Comparison of ENCODE assay signal across 12 mouse cellular contexts in the genomic region with DNA sequence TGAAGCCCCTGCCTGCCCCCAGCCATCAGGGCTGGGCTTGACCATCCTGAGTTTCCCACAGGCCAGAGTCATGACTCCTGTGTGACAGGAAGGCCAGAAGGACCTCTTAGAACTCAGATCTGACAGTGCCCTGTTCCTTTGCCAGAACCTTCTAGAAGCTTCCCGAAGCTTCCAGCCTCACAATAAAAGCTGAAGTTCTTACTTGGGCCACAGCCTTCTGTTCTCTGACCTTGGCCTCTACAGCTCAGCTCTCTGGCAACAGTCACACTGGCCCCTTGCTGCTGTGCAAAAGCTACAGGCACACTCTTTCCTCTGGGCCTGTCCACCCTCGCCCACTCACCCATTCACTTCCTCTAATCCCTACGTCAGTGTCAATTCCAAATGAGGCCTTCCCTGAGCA. TPM values are rescaled to one million over a fixed set of nuclear protein-coding genes. Genes with fewer than 3 reads are reported as not detected.
"Had no signal": no experiment of that assay in that cellular context is flagged by ENCODE, and none has a peak within 500 bp of the region (broad histone marks: within the 10 kb centered on the region; RNA-seq: fewer than 3 reads in every experiment).

No protein-coding gene starts in this region.

- DNase-seq: kidney, adult 18-20 months; kidney, postnatal 25 days; layer of hippocampus, adult 9-11 months; liver, embryonic 13.5 days; lung, adult 2 months; thymus, adult 18-20 months; thymus, postnatal 36 days had no signal

- H3K4me1 ChIP-seq: midbrain, embryonic 13.5 days had no signal

- H3K36me3 ChIP-seq: liver, embryonic 13.5 days; midbrain, embryonic 13.5 days had no signal

- H3K27ac ChIP-seq: kidney, postnatal 0 days; layer of hippocampus, adult 2 months; left cerebral cortex, adult 2 months; liver, embryonic 13.5 days; macrophage; midbrain, embryonic 13.5 days had no signal

- H3K4me2 ChIP-seq: liver, embryonic 13.5 days; midbrain, embryonic 13.5 days had no signal

- ATAC-seq: midbrain, embryonic 13.5 days had no signal

- H3K9me3 ChIP-seq: liver, embryonic 13.5 days; midbrain, embryonic 13.5 days had no signal

- H3K27me3 ChIP-seq: midbrain, embryonic 13.5 days had no signal

- H3K4me3 ChIP-seq: layer of hippocampus, adult 2 months; left cerebral cortex, adult 2 months; liver, embryonic 13.5 days; midbrain, embryonic 13.5 days had no signal

- H3K9ac ChIP-seq: liver, embryonic 13.5 days; midbrain, embryonic 13.5 days had no signal

RNA-seq across cellular contexts. Expression of gene Acsbg1, which starts 10.3 kb away (rescaled TPM):
- polyA plus RNA-seq: macrophage had no signal
